Mouse (Mus musculus) kidney, embryonic 15.5 days (tissue): ENCODE data around the gene Nkap. TPM values are rescaled to one million over a fixed set of nuclear protein-coding genes. Genes with fewer than 3 reads are reported as not detected.
"Not testable (repeated sequence)": the region's sequence is repeated elsewhere in the genome, so short reads cannot be mapped to it uniquely, and the experiment has no call there.

ENCODE experiments used
- ATAC-seq: fragments of 200-750 bp; cut with Nextera tagmentation; replicated peaks from 2 replicates; pipeline ENCODE4 v1.8.0; 2017; ENCODE audit warnings: moderate TSS enrichment; ENCODE audit not compliant: low FRiP score
- H3K27ac ChIP-seq: fragments of 300-500 bp; sonication (generic); 2 replicates; pipeline ENCODE4 v1.5.1; 2015; ENCODE audit warnings: mild to moderate bottlenecking, inconsistent platforms
- H3K27me3 ChIP-seq: fragments of 300-500 bp; sonication (generic); 2 replicates; pipeline ENCODE4 v1.6.1; 2015; ENCODE audit warnings: inconsistent platforms
- H3K36me3 ChIP-seq: fragments of 300-500 bp; sonication (generic); 2 replicates; pipeline ENCODE4 v1.6.1; 2015; ENCODE audit warnings: inconsistent platforms
- H3K4me1 ChIP-seq: fragments of 300-500 bp; sonication (generic); 2 replicates; pipeline ENCODE4 v1.6.1; 2015; ENCODE audit warnings: inconsistent platforms
- H3K4me2 ChIP-seq: fragments of 300-500 bp; sonication (generic); 2 replicates; pipeline ENCODE4 v1.6.1; 2015; ENCODE audit warnings: moderate library complexity, mild to moderate bottlenecking, inconsistent platforms
- H3K4me3 ChIP-seq: fragments of 300-500 bp; sonication (generic); replicated peaks from 2 replicates; pipeline ENCODE4 v1.5.1; 2015; ENCODE audit warnings: mild to moderate bottlenecking, inconsistent platforms
- H3K9ac ChIP-seq: fragments of 300-500 bp; sonication (generic); 2 replicates; pipeline ENCODE4 v1.6.1; 2015; ENCODE audit warnings: mild to moderate bottlenecking, inconsistent platforms
- H3K9me3 ChIP-seq: fragments of 300-500 bp; sonication (generic); replicated peaks from 2 replicates; pipeline ENCODE4 v1.6.1; 2016; ENCODE audit warnings: inconsistent platforms
- WGBS: fragments of 180-500 bp; shearing (Covaris S2); methylation state at CpG from one replicate; pipeline ENCODE4 v1.1.7; 2015; ENCODE audit warnings: mixed read lengths; 5-methylcytosine and 5-hydroxymethylcytosine counted together
- polyA plus RNA-seq: library from polyadenylated mRNA; unstranded; fragments of >200 nt; fragmentation: Nextera tagmentation; extraction: Ambion mirVana; gene quantifications from 2 replicates; pipeline ENCODE4 v1.2.1, GENCODE M21; 2015

The Nkap gene
- polyA plus RNA-seq, 1 experiment from 2014 or later, result 16.0 TPM

- Histone ChIP-seq H3K4me1 (0 out of 2 replicates have a peak, but pooled peaks cover 4% of the 10 kb centered on the region), H3K9ac (peak overlapping the region; percentile 62), H3K27me3 (no peaks in the 10 kb centered on the region), H3K4me3 (peak overlapping the region; percentile 62), H3K9me3 (no peaks in the 10 kb centered on the region), H3K4me2 (peak overlapping the region; percentile 62), H3K27ac (peak overlapping the region; percentile 93), H3K36me3 (peaks cover 8% of the 10 kb centered on the region; the same call in 1 of the 2 replicates)
- ATAC-seq, result peak; percentile 90
- WGBS, result 17% methylated on average over 27 of the region's 27 CpGs
These were observed 16.9 kb upstream of the Nkap start for GRCm38 (mm10) chrX:37109526-37110192.

GRCm38 (mm10) chrX:37110193-37110880 lies 16.3 kb upstream of the Nkap start, which contains the start of gene Upf3b:
Gene Upf3b, minus strand, starts transcription at chrX:37110322.
- Histone ChIP-seq H3K4me1 (0 out of 2 replicates have a peak, but pooled peaks cover 4% of the 10 kb centered on the region), H3K36me3 (peaks cover 5% of the 10 kb centered on the region; the same call in 1 of the 2 replicates), H3K27me3 (no peaks in the 10 kb centered on the region), H3K4me3 (peak within 1 kb of the TSS; percentile 62), H3K4me2 (peak within 1 kb of the TSS; percentile 62), H3K9ac (peak within 1 kb of the TSS; percentile 62), H3K9me3 (no peaks in the 10 kb centered on the region), H3K27ac (peak within 1 kb of the TSS; percentile 93)
- peak; percentile 99 for ATAC-seq
- 17% methylated on average over 30 of the region's 30 CpGs for WGBS

GRCm38 (mm10) chrX:37110881-37111193 lies 15.8 kb upstream of the Nkap start:
- H3K36me3 ChIP-seq, result peaks cover under 1% of the 10 kb centered on the region; the same call in 1 of the 2 replicates
- H3K4me1 ChIP-seq, result 0 out of 2 replicates have a peak, but pooled peaks cover 4% of the 10 kb centered on the region
- no peak overlapping the region for H3K9ac ChIP-seq
- H3K4me3 ChIP-seq, result no peak overlapping the region
- WGBS, result 76% methylated on average over 4 of the region's 4 CpGs
- no peaks in the 10 kb centered on the region for H3K27me3 ChIP-seq
- H3K27ac ChIP-seq, result no peak overlapping the region
- H3K9me3 ChIP-seq, result no peaks in the 10 kb centered on the region
- no peak for ATAC-seq
- H3K4me2 ChIP-seq, result no peak overlapping the region

- no CpG with 5 or more reads among the region's 5 CpGs for WGBS
- Histone ChIP-seq H3K27me3 (no peaks in the 10 kb centered on the region; the same call in 1 of the 2 replicates), H3K4me2 (no peak overlapping the region), H3K9ac (no peak overlapping the region), H3K4me1 (no peaks in the 10 kb centered on the region), H3K27ac (no peak overlapping the region), H3K36me3 (no peaks in the 10 kb centered on the region), H3K4me3 (no peak overlapping the region), H3K9me3 (no peaks in the 10 kb centered on the region)
- no peak for ATAC-seq
These were observed 9.5 kb upstream of the Nkap start for GRCm38 (mm10) chrX:37117085-37117484.

- no peaks in the 10 kb centered on the region for H3K4me1 ChIP-seq
- H3K27me3 ChIP-seq, result no peaks in the 10 kb centered on the region; the same call in 1 of the 2 replicates
- WGBS, result 60% methylated on average over 3 of the region's 3 CpGs
- no peak overlapping the region for H3K9ac ChIP-seq
- no peak for ATAC-seq
- H3K4me2 ChIP-seq, result no peak overlapping the region
- no peaks in the 10 kb centered on the region for H3K9me3 ChIP-seq
- H3K4me3 ChIP-seq, result no peak overlapping the region
- no peak overlapping the region for H3K27ac ChIP-seq
- no peaks in the 10 kb centered on the region for H3K36me3 ChIP-seq
These were observed 7.0 kb upstream of the Nkap start for GRCm38 (mm10) chrX:37119585-37119984.

GRCm38 (mm10) chrX:37120212-37120611 lies 6.4 kb upstream of the Nkap start:
- no peaks in the 10 kb centered on the region; the same call in 1 of the 2 replicates for H3K27me3 ChIP-seq

GRCm38 (mm10) chrX:37125511-37125910 lies 1.1 kb upstream of the Nkap start:
- no peak for ATAC-seq
- H3K4me1 ChIP-seq, result peaks cover 8% of the 10 kb centered on the region; the same call in 1 of the 2 replicates

More at GRCm38 (mm10) chrX:37120212-37120611, 6.4 kb upstream of the Nkap start:
- Histone ChIP-seq H3K4me2 (no peak overlapping the region), H3K4me3 (no peak overlapping the region), H3K4me1 (no peaks in the 10 kb centered on the region), H3K9ac (no peak overlapping the region), H3K9me3 (no peaks in the 10 kb centered on the region), H3K27ac (no peak overlapping the region), H3K36me3 (no peaks in the 10 kb centered on the region)
- no peak for ATAC-seq
- 69% methylated on average over 5 of the region's 5 CpGs for WGBS

GRCm38 (mm10) chrX:37141732-37142131 lies 15.1 kb downstream of the Nkap start:
- no peak overlapping the region for H3K4me3 ChIP-seq
- no peak for ATAC-seq
- H3K9me3 ChIP-seq, result no peaks in the 10 kb centered on the region
- no peaks in the 10 kb centered on the region for H3K4me1 ChIP-seq
- no peak overlapping the region for H3K9ac ChIP-seq
- H3K36me3 ChIP-seq, result peaks cover 37% of the 10 kb centered on the region
- H3K4me2 ChIP-seq, result no peak overlapping the region
- no peak overlapping the region for H3K27ac ChIP-seq
- WGBS, result 82% methylated on average over 3 of the region's 3 CpGs
- no peaks in the 10 kb centered on the region for H3K27me3 ChIP-seq

More at GRCm38 (mm10) chrX:37125511-37125910, 1.1 kb upstream of the Nkap start:
- H3K9ac ChIP-seq, result no peak overlapping the region
- H3K36me3 ChIP-seq, result no peaks in the 10 kb centered on the region
- H3K4me2 ChIP-seq, result no peak overlapping the region
- 92% methylated on average over 7 of the region's 7 CpGs for WGBS
- no peaks in the 10 kb centered on the region for H3K9me3 ChIP-seq
- H3K27me3 ChIP-seq, result no peaks in the 10 kb centered on the region
- H3K27ac ChIP-seq, result no peak overlapping the region
- H3K4me3 ChIP-seq, result no peak overlapping the region

- not testable (repeated sequence) for H3K27ac ChIP-seq, H3K27me3 ChIP-seq, ATAC-seq, H3K4me1 ChIP-seq, H3K9ac ChIP-seq, H3K9me3 ChIP-seq, H3K4me2 ChIP-seq, H3K4me3 ChIP-seq
- H3K36me3 ChIP-seq, result peaks cover 26% of the 10 kb centered on the region; the same call in 1 of the 2 replicates
- 75% methylated on average over 2 of the region's 4 CpGs for WGBS
These were observed 17.9 kb downstream of the Nkap start for GRCm38 (mm10) chrX:37144498-37144897.

GRCm38 (mm10) chrX:37144954-37145353 lies 18.4 kb downstream of the Nkap start:
- Histone ChIP-seq H3K9ac (no peak overlapping the region), H3K9me3 (no peaks in the 10 kb centered on the region), H3K4me1 (no peaks in the 10 kb centered on the region), H3K27me3 (no peaks in the 10 kb centered on the region), H3K4me2 (no peak overlapping the region), H3K4me3 (no peak overlapping the region), H3K27ac (no peak overlapping the region), H3K36me3 (peaks cover 26% of the 10 kb centered on the region; the same call in 1 of the 2 replicates)
- no peak for ATAC-seq
- WGBS, result 93% methylated on average over 2 of the region's 2 CpGs

GRCm38 (mm10) chrX:37157839-37158238 lies 31.2 kb downstream of the Nkap start:
- ATAC-seq, result no peak
- no peaks in the 10 kb centered on the region for H3K27me3 ChIP-seq
- WGBS, result 66% methylated on average over 4 of the region's 4 CpGs
- H3K4me1 ChIP-seq, result no peaks in the 10 kb centered on the region
- no peak overlapping the region for H3K9ac ChIP-seq
- no peaks in the 10 kb centered on the region for H3K9me3 ChIP-seq
- H3K36me3 ChIP-seq, result peaks cover 11% of the 10 kb centered on the region
- no peak overlapping the region for H3K4me2 ChIP-seq
- no peak overlapping the region for H3K4me3 ChIP-seq
- H3K27ac ChIP-seq, result no peak overlapping the region

- Histone ChIP-seq H3K9ac (no peak overlapping the region), H3K27me3 (no peaks in the 10 kb centered on the region), H3K36me3 (no peaks in the 10 kb centered on the region), H3K4me3 (no peak overlapping the region), H3K4me2 (no peak overlapping the region), H3K27ac (no peak overlapping the region), H3K9me3 (no peaks in the 10 kb centered on the region), H3K4me1 (no peaks in the 10 kb centered on the region)
- no peak for ATAC-seq
- WGBS, result 73% methylated on average over 10 of the region's 10 CpGs
These were observed 34.6 kb downstream of the Nkap start for GRCm38 (mm10) chrX:37161169-37161568.
